Mouse (Mus musculus) urinary bladder, postnatal 14 days (tissue): ENCODE measurements around the gene Pus3.

Experiments
- DNase-seq: peaks from one replicate; pipeline ENCODE4 v3.0.0; 2021; ENCODE audit warnings: low spot score

Pus3 gene

DNA sequence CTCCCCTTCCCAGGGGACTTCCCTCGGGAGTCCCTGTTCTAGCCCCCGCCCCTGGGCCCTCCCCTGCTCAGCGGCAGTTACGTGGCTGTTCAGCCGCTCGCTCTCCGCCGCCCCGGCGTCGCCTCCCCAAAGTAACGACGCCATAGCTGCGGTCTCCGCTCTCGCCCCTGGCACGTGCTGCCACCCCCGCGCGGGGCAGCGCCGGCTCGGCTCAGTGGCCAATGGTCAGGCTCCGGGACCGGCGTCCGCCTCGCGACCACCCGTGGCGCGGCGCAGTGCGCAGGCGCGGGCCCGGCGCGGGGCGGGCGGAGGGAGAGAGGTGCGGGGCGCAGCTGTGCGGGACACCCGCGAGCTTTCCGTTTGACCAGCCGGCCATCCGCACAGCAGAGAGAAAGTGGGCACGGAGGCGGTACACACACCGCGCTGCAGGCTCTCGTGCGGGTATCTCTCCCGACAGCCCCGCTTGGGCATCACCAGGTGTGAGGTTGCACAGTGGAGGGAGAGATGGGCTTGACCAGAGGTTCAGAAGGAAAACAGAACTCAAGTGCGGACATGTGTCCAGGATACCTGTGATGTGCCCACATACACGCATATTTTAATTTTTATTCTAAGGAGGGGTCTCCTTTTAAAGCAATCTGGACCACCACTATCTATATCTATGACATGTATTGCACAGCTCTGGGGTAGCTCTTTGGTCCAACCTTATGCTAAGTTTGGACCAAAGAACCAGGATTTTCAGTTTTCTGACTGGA is at the start of gene Pus3, which contains the start of gene Ddx25:
Pus3 (plus strand) TSS at position 339 of the 752 bp plus-strand sequence.
Ddx25 (minus strand) TSS at position 272 of the 752 bp plus-strand sequence.
- no peak for DNase-seq

GRCm38 (mm10) chr9:35513900-35514299 is 44.5 kb upstream of the Pus3 start:
- DNase-seq: no peak

- no peak for DNase-seq
These were observed 42.2 kb upstream of the Pus3 start for GRCm38 (mm10) chr9:35516182-35516581.

GRCm38 (mm10) chr9:35516711-35517110 is 41.7 kb upstream of the Pus3 start:
- no peak for DNase-seq

GRCm38 (mm10) chr9:35518169-35518568 is 40.2 kb upstream of the Pus3 start, which contains the start of gene Gm1113:
Gm1113 (minus strand) TSS chr9:35518269.
- no peak for DNase-seq

GRCm38 (mm10) chr9:35520631-35521348 is 37.6 kb upstream of the Pus3 start:
- DNase-seq: no peak

DNA sequence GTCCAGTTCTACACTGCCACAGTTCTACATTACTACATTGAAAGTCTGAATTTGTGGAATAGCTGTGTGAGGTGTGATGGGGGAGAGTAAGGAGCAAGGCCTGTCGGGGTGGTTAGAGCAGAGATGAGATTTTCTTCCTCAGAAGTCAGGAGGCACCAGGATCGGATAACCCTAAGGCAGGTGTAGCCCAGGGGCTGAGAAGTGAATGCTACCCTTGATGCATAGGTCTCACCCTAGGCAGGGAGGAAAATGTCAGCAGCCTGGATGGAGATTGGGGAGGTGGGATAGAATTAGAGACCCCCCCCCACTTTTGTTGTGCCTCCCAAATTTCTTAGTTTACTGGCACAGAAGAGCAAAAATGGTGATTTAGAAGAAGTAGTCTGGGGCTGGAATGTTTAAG is 36.2 kb upstream of the Pus3 start:
- DNase-seq: no peak

DNA sequence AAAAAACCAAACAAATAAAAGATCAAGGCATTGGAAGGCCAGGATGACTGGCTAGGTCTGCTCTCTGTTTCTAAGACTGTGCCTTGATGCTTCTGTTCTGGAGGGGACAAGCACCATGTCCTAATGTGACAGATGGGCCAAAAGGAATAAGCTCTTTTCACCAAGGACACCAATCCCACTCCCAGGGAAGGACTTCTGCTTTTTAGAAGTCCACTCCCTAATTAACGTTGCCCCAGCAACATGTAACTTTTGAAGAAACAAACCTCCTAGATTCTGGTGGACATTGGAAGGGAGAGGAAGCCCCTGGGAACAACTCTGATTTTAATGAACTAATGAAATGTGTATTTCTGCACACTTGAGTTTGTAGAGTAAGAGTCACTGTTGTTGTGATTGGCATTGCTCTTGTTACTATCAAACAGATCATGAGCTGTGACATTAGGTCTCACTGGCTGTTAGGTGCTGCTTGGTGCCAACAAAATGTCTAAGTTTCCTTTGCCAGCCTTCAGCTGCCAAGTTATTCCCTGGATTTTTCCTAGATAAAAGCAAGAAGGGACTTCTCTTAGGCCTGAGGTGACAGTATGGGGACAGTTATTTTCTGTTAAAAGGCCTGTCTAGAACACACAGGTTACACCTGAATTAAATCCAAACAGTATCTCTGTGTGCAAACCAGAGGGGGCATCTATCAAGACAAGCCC is 35.4 kb upstream of the Pus3 start:
- DNase-seq: no peak

DNA sequence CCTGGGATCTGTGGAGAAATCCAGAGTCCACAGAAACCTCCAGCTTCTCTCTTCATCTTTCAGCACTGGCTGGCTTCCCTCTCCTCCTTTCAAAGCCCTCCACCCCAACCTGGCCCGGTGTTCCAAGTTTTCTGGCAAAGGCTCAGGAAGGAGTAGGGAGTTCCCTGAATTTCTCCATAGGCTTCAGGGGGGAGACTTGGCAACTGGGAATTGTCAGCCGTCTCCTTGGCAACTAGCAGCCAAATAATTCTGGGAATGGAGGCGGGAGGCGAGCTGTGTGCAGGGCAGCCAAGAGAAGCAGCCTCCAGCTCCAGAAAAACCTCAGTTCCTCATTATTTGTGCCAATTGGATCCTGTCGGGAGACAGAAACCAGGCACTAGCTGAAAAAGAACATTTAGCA is 34.9 kb upstream of the Pus3 start:
- peak; percentile 46 for DNase-seq

DNA sequence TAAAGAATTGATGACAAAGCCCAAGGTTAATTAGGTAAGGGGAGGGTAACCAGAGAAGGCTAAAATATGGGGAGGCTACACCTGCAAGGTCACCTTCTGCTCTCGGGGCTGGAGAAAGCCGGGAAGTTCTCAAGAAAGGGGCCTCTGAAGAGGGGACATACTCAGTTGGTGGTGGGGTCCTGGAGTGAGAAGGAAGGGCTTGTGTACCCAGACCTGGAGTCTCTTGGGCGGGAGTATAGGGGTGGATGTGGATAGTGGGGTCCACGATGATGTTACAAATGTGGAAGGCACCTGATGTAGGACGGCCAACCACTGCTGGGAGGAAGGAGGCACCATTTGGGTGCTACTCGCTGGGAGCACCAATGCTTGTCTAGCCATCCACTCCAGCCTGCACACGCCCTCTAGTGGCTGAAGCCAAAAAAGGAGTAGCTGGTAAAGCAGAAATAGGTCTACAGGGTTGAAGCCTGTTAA is 34.4 kb upstream of the Pus3 start:
- DNase-seq: peak; percentile 81

- DNase-seq: no peak
These were observed 29.3 kb upstream of the Pus3 start for GRCm38 (mm10) chr9:35529141-35529540.

DNA sequence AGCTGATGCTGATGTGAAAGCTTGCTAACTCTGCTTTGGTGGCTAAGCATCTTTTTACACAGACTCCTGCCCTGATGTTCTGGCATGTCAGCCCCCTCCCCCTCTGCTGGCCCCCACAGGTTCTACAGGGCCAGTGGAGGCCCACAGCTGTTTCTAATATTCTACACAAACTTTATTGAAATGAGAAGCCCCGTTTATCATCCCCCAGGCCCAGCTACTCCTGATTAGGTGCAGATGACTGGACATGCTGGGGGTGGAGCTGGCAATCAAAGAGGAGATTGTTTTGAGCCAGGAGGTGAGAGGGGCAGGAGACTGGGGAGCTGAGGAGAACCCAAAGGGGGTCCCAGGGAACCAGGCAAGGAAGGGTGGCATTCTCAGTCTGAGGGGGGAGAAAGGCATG is 28.6 kb upstream of the Pus3 start:
- DNase-seq: no peak

- no peak for DNase-seq
These were observed 25.1 kb upstream of the Pus3 start for GRCm38 (mm10) chr9:35533266-35533665.

DNA sequence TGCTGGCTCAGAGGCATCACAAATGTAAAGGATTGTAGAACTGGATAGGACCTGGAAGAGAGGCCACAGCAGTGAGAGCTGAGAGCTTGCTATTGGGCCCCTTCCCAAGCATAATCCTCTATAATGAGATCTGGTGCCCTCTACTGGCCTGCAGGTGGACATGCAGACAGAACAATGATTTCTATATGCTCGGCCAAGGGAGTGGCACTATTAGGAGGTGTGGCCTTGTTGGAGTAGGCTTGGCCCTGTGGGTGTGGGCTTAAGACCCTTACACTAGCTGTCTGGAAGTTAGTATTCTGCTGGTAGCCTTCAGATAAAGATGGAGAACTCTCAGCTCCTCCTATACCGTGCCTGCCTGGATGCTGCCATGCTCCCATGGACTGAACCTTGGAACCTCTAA is 23.3 kb upstream of the Pus3 start:
- peak; percentile 44 for DNase-seq

DNA sequence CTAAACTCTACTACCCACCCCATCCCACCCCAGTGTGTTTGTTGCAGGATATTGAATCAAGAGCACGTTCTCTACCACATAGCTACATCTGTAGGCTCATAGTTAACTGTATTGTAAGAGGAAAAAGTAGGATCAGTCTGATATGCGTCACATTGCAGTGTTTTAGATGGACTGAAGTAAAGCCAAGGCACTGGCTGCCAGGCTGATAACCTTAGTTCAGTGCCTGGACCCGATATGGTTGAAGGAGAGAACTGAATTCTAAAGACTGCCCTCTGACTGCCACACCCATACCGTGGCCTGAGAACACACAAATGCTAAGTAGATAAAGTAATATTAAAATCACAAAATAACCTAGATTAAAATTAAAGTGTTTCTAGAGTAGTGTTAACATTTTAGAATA is 22.5 kb upstream of the Pus3 start:
- no peak for DNase-seq

DNA sequence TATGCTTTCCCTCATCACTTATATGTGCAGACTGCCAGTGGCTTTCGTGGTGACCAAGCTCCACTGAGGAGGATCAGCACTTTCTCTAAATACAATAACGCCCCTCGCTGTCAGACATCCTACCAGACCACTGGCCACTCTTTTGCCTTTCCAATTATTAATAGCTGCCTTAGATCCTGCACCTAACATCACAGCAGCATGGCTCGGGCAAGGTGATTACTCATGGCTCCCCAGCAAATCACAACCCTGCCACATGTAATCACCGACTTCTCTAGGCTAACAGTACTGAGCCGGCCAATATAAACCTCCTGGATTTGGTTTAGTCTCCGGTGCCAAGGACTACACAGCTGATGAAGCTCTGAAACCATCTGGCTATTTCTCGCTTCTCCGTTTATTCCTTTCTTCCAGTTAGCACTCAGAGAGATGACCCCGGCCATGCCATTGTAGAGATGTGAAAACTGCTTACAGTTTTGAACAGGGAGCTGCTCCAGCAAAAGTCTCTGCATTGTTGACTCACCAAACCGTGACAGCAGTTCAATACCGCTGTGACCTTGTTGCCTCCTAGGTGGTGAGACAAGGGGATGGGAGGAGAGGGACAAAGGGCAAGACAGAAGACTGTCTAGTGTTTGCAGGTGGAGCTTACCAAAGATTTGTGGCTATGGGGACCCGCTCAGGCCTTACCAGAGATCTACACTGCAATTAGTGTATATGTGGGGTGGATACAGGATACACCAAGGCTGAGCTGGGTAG is 19.2 kb upstream of the Pus3 start:
- DNase-seq: no peak

DNA sequence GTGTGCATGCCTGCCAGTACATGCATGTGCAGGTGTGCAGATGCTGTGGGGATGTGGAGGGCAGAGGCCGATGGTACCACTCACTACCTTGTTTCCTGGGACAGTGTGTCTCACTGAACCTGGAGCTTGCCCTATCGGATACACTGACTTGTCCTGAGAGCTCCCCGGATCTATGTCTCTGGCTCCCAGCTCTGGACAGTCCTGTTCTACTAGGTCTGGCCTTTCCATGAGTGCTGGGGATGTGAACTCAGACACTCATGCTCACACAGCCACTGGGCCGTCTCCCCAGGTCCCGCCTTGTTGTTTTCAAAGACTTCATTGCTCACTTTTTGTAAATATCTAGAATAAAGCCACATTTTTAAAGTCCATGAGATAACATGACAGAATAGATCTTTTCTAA is 17.4 kb upstream of the Pus3 start:
- DNase-seq: peak; percentile 14

GRCm38 (mm10) chr9:35541488-35541887 is 16.9 kb upstream of the Pus3 start:
- peak; percentile 87 for DNase-seq

DNA sequence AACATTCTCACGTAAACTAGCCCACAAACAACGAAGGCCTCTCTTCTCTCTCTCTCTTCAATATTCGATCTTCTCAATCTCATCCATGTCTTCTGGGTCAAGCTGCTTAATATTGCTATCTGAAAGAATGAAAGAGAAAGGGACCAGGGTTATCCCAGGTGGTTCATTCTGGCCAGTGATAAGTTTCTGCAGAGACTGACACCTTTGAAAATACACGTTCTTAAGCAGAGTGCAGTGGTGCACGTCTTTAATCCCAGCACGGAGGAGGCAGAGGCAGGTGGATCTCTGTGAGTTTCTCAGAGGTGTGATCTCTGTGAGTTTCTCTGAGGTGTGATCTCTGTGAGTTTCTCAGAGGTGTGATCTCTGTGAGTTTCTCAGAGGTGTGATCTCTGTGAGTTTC is 16.5 kb upstream of the Pus3 start:
- DNase-seq: no peak

- DNase-seq: no peak
These were observed 15.1 kb upstream of the Pus3 start for GRCm38 (mm10) chr9:35543099-35543860.

- no peak for DNase-seq
These were observed 13.7 kb upstream of the Pus3 start for GRCm38 (mm10) chr9:35544666-35545065.
